Mouse (Mus musculus): ENCODE results near the gene Zfp771. TPM values are rescaled to one million over a fixed set of nuclear protein-coding genes. Genes with fewer than 3 reads are reported as not detected.
"Not testable (repeated sequence)": the region's sequence is repeated elsewhere in the genome, so short reads cannot be mapped to it uniquely, and the experiment has no call there.

The Zfp771 gene
- polyA plus RNA-seq, 1 experiment from 2014 or later: 37.8 TPM

DNA sequence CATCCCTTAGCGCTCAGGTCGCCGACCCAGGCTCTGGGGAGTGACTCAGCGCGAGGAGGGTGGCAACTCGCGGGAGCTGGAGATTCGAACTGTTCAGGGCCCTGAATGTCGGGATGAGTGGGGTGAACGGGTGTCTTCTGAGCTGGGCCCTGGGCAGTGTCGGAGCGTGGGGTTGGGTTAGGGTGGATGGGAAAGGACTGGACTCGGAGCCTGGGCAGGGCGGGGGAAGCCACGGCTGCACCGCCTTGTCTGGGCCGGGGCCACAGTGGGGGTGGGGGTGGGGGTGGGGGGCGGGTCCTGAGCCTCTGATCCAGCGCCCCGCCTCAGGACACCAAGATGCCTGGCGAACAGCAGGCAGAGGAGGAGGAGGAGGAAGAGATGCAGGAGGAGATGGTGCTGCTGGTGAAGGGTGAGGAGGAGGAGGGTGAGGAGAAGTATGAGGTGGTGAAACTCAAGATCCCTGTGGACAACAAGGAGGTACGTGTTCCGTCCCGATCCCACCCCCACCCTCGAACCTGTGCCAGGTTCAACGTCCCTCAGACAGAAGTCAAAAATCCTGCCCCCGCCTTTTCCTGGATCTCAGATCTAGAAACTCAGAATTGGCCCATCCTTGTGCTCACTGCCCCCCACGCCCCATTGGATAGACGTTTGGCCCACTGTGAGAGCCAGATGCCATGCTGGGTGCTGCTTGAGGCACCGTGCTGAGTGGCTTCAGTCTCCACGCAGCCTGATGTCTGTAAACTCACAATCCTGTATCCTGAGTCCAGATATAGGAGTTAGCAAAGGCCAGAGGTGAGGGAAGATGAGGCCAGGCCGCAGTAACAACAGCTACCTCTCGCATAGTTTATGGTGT lies 810 bp downstream of the Zfp771 start:
- 8% methylated on average over 33 of the region's 33 CpGs for WGBS
- Histone ChIP-seq H3K4me3 (ENCODE audit: low read length) (peak overlapping the region; percentile 92), H3K27ac (ENCODE audit: low read length) (peak overlapping the region; percentile 97), H3K4me1 (ENCODE audit: control insufficient read depth, insufficient read depth, low read length) (peaks cover 18% of the 10 kb centered on the region), H3K36me3 (ENCODE audit: control insufficient read depth, insufficient read depth, low read length) (no peaks in the 10 kb centered on the region), H3K27me3 (replicated peaks; ENCODE audit: control insufficient read depth, insufficient read depth, low read length) (no peaks in the 10 kb centered on the region), H3K4me2 (ENCODE audit: low read depth, low read length) (peak overlapping the region; percentile 91), H3K9ac (ENCODE audit: low read depth, low read length) (peak overlapping the region; percentile 96), H3K9me3 (ENCODE audit: control insufficient read depth, low read length) (no peaks in the 10 kb centered on the region)
- ATAC-seq: peak; percentile 80

GRCm38 (mm10) chr7:127250511-127250910 lies 6.4 kb downstream of the Zfp771 start:
- not testable (repeated sequence) for H3K9ac ChIP-seq (ENCODE audit: low read depth, low read length); H3K4me2 ChIP-seq (ENCODE audit: low read depth, low read length); H3K27me3 ChIP-seq (replicated peaks; ENCODE audit: control insufficient read depth, insufficient read depth, low read length); H3K9me3 ChIP-seq (ENCODE audit: control insufficient read depth, low read length); ATAC-seq; H3K27ac ChIP-seq (ENCODE audit: low read length); H3K36me3 ChIP-seq (ENCODE audit: control insufficient read depth, insufficient read depth, low read length); H3K4me3 ChIP-seq (ENCODE audit: low read length)
- H3K4me1 ChIP-seq (ENCODE audit: control insufficient read depth, insufficient read depth, low read length): peaks cover 11% of the 10 kb centered on the region
- 93% methylated on average over 8 of the region's 8 CpGs for WGBS

- Histone ChIP-seq H3K9me3 (ENCODE audit: control insufficient read depth, low read length) (no peaks in the 10 kb centered on the region), H3K27ac (ENCODE audit: low read length) (no peak overlapping the region), H3K4me1 (ENCODE audit: control insufficient read depth, insufficient read depth, low read length) (peaks cover 6% of the 10 kb centered on the region), H3K36me3 (ENCODE audit: control insufficient read depth, insufficient read depth, low read length) (0 out of 2 replicates have a peak, but pooled peaks cover 5% of the 10 kb centered on the region), H3K27me3 (replicated peaks; ENCODE audit: control insufficient read depth, insufficient read depth, low read length) (no peaks in the 10 kb centered on the region), H3K9ac (ENCODE audit: low read depth, low read length) (no peak overlapping the region), H3K4me2 (ENCODE audit: low read depth, low read length) (no peak overlapping the region), H3K4me3 (ENCODE audit: low read length) (no peak overlapping the region)
- WGBS: 90% methylated on average over 2 of the region's 2 CpGs
- no peak for ATAC-seq
Measured at GRCm38 (mm10) chr7:127252414-127252813, 8.3 kb downstream of the Zfp771 start.

DNA sequence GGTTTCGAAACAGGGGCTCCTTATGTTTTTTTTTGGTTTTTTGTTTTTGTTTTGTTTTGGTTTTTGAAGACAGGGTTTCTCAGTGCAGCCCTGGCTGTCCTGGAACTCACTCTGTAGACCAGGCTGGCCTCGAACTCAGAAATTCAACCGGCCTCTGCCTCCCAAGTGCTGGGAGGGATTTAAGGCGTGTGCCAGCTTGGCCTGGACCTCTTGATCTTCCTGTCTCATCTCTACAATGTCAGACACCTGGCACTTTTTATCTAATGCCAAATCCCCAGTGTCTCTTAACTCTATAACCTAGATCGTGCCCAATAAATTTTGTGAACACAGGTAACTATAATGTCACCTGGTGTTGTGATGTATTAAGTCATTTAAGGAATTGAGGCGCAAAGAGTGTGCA lies 9.3 kb downstream of the Zfp771 start:
- Histone ChIP-seq H3K36me3 (ENCODE audit: control insufficient read depth, insufficient read depth, low read length) (0 out of 2 replicates have a peak, but pooled peaks cover 5% of the 10 kb centered on the region), H3K27me3 (replicated peaks; ENCODE audit: control insufficient read depth, insufficient read depth, low read length) (no peaks in the 10 kb centered on the region), H3K4me3 (ENCODE audit: low read length) (peak overlapping the region; percentile 60), H3K9me3 (ENCODE audit: control insufficient read depth, low read length) (no peaks in the 10 kb centered on the region), H3K9ac (ENCODE audit: low read depth, low read length) (peak overlapping the region; percentile 75), H3K27ac (ENCODE audit: low read length) (peak overlapping the region; percentile 83), H3K4me2 (ENCODE audit: low read depth, low read length) (peak overlapping the region; percentile 98), H3K4me1 (ENCODE audit: control insufficient read depth, insufficient read depth, low read length) (peaks cover 6% of the 10 kb centered on the region)
- ATAC-seq: no peak
- WGBS: 75% methylated on average over 6 of the region's 6 CpGs

- Histone ChIP-seq H3K9ac (ENCODE audit: low read depth, low read length) (peak overlapping the region; percentile 75), H3K9me3 (ENCODE audit: control insufficient read depth, low read length) (no peaks in the 10 kb centered on the region), H3K27ac (ENCODE audit: low read length) (peak overlapping the region; percentile 94), H3K4me3 (ENCODE audit: low read length) (peak overlapping the region; percentile 60), H3K4me2 (ENCODE audit: low read depth, low read length) (peak overlapping the region; percentile 98), H3K4me1 (ENCODE audit: control insufficient read depth, insufficient read depth, low read length) (peaks cover 8% of the 10 kb centered on the region), H3K27me3 (replicated peaks; ENCODE audit: control insufficient read depth, insufficient read depth, low read length) (no peaks in the 10 kb centered on the region), H3K36me3 (ENCODE audit: control insufficient read depth, insufficient read depth, low read length) (0 out of 2 replicates have a peak, but pooled peaks cover 5% of the 10 kb centered on the region)
- WGBS: under 1% methylated on average over 136 of the region's 136 CpGs
- ATAC-seq: peak; percentile 96
Measured at GRCm38 (mm10) chr7:127253821-127254769, 10.0 kb downstream of the Zfp771 start.

- peaks cover 11% of the 10 kb centered on the region for H3K4me1 ChIP-seq (ENCODE audit: control insufficient read depth, insufficient read depth, low read length)
- peak overlapping the region; percentile 94; the same call in 1 of the 2 replicates for H3K27ac ChIP-seq (ENCODE audit: low read length)
- H3K4me3 ChIP-seq (ENCODE audit: low read length): peak overlapping the region; percentile 60
- 12% methylated on average over 4 of the region's 4 CpGs for WGBS
- H3K9me3 ChIP-seq (ENCODE audit: control insufficient read depth, low read length): no peaks in the 10 kb centered on the region
- peak overlapping the region; percentile 75 for H3K9ac ChIP-seq (ENCODE audit: low read depth, low read length)
- peak overlapping the region; percentile 98 for H3K4me2 ChIP-seq (ENCODE audit: low read depth, low read length)
- no peak for ATAC-seq
- no peaks in the 10 kb centered on the region for H3K27me3 ChIP-seq (replicated peaks; ENCODE audit: control insufficient read depth, insufficient read depth, low read length)
- 0 out of 2 replicates have a peak, but pooled peaks cover 5% of the 10 kb centered on the region for H3K36me3 ChIP-seq (ENCODE audit: control insufficient read depth, insufficient read depth, low read length)
Measured at GRCm38 (mm10) chr7:127255008-127255407, 10.9 kb downstream of the Zfp771 start.

- Histone ChIP-seq H3K4me1 (ENCODE audit: control insufficient read depth, insufficient read depth, low read length) (peaks cover 12% of the 10 kb centered on the region), H3K9me3 (ENCODE audit: control insufficient read depth, low read length) (no peaks in the 10 kb centered on the region), H3K9ac (ENCODE audit: low read depth, low read length) (no peak overlapping the region), H3K4me2 (ENCODE audit: low read depth, low read length) (no peak overlapping the region), H3K27me3 (replicated peaks; ENCODE audit: control insufficient read depth, insufficient read depth, low read length) (no peaks in the 10 kb centered on the region), H3K4me3 (ENCODE audit: low read length) (no peak overlapping the region), H3K36me3 (ENCODE audit: control insufficient read depth, insufficient read depth, low read length) (0 out of 2 replicates have a peak, but pooled peaks cover 5% of the 10 kb centered on the region), H3K27ac (ENCODE audit: low read length) (no peak overlapping the region)
- ATAC-seq: no peak
- WGBS: 84% methylated on average over 2 of the region's 2 CpGs
Measured at GRCm38 (mm10) chr7:127255965-127256364, 11.9 kb downstream of the Zfp771 start.

DNA sequence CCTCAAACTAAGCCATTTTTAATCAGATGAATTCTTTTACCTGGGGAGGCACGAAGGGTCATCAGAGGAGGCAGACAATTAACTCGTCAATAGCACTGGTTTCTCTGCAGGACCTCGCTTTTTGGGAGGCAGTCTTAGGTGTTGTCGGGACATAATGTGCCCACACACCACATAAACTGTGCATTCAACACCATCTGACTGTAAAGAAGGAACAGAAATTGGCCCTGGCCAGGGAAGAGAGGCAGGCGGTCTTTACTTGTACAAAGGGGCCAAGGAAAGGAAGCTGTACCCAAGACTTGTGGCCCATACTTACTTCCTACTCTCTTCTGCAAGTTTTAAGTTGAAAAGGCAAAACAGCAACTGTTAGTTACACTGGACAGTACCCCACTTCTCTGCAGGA lies 12.4 kb downstream of the Zfp771 start:
- Histone ChIP-seq H3K27ac (ENCODE audit: low read length) (no peak overlapping the region), H3K36me3 (ENCODE audit: control insufficient read depth, insufficient read depth, low read length) (0 out of 2 replicates have a peak, but pooled peaks cover 2% of the 10 kb centered on the region), H3K4me1 (ENCODE audit: control insufficient read depth, insufficient read depth, low read length) (peaks cover 14% of the 10 kb centered on the region), H3K4me2 (ENCODE audit: low read depth, low read length) (no peak overlapping the region), H3K4me3 (ENCODE audit: low read length) (no peak overlapping the region), H3K27me3 (replicated peaks; ENCODE audit: control insufficient read depth, insufficient read depth, low read length) (no peaks in the 10 kb centered on the region), H3K9ac (ENCODE audit: low read depth, low read length) (no peak overlapping the region), H3K9me3 (ENCODE audit: control insufficient read depth, low read length) (no peaks in the 10 kb centered on the region)
- 92% methylated on average over 5 of the region's 5 CpGs for WGBS
- no peak for ATAC-seq

Data from intestine, embryonic 16.5 days (tissue).